Mouse (Mus musculus) heart, embryonic 10.5 days (tissue): ENCODE data around the gene Slc6a1. TPM values are rescaled to one million over a fixed set of nuclear protein-coding genes. Genes with fewer than 3 reads are reported as not detected.

ENCODE experiments used
- DNase-seq: peaks from one replicate; pipeline ENCODE4 v3.0.0-alpha.2; 2017; ENCODE audit warnings: low spot score
- H3K27ac ChIP-seq: fragments of 300-500 bp; sonication (generic); 2 replicates; pipeline ENCODE4 v1.5.1; 2016; ENCODE audit warnings: mild to moderate bottlenecking
- H3K27me3 ChIP-seq: fragments of 300-500 bp; sonication (generic); 2 replicates; pipeline ENCODE4 v1.6.1; 2016; ENCODE audit warnings: mild to moderate bottlenecking; ENCODE audit not compliant: poor library complexity, insufficient read depth, severe bottlenecking
- H3K36me3 ChIP-seq: fragments of 300-500 bp; sonication (generic); 2 replicates; pipeline ENCODE4 v1.6.1; 2016; ENCODE audit warnings: mild to moderate bottlenecking, moderate library complexity
- H3K4me1 ChIP-seq: fragments of 300-500 bp; sonication (generic); 2 replicates; pipeline ENCODE4 v1.6.1; 2016; ENCODE audit warnings: mild to moderate bottlenecking
- H3K4me3 ChIP-seq: fragments of 300-500 bp; sonication (generic); 2 replicates; pipeline ENCODE4 v1.5.1; 2016; ENCODE audit warnings: mild to moderate bottlenecking, moderate library complexity
- H3K9me3 ChIP-seq: fragments of 300-500 bp; sonication (generic); 2 replicates; pipeline ENCODE4 v1.6.1; 2016; ENCODE audit warnings: mild to moderate bottlenecking, moderate library complexity
- whole genome bisulfite sequencing: fragments of 180-500 bp; shearing (Covaris S2); methylation state at CpG from one replicate; pipeline ENCODE4 v1.1.7; 2016; 5-methylcytosine and 5-hydroxymethylcytosine counted together
- polyA plus RNA-seq: library from polyadenylated mRNA; unstranded; fragments of >200 nt; fragmentation: Nextera tagmentation; extraction: Ambion mirVana; gene quantifications from 2 replicates; pipeline ENCODE4 v1.2.1, GENCODE M21; 2016

Slc6a1 gene
- polyA plus RNA-seq, 1 experiment from 2014 or later = 0.48 TPM

DNA sequence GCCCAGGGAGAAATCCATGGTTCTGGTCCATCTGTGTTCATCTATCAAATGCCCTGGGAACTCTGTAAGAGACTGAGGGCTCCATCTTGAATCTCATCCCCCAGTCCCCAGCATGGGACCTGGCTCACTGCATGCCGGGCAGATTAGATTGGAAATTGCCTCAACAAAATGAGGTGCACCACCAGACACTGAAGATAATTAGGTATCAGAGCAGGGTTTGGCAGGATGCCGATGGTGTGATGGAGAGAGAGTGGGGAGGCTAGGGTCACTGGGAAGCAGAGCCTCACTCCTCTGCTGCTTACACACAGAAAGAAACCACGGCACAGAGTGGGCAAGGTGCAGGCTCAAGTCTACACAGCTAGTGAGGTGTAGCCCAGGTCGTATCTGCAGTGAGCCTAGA, 12.7 kb downstream of the Slc6a1 start:
- WGBS = 81% methylated on average over 4 of the region's 4 CpGs

DNA sequence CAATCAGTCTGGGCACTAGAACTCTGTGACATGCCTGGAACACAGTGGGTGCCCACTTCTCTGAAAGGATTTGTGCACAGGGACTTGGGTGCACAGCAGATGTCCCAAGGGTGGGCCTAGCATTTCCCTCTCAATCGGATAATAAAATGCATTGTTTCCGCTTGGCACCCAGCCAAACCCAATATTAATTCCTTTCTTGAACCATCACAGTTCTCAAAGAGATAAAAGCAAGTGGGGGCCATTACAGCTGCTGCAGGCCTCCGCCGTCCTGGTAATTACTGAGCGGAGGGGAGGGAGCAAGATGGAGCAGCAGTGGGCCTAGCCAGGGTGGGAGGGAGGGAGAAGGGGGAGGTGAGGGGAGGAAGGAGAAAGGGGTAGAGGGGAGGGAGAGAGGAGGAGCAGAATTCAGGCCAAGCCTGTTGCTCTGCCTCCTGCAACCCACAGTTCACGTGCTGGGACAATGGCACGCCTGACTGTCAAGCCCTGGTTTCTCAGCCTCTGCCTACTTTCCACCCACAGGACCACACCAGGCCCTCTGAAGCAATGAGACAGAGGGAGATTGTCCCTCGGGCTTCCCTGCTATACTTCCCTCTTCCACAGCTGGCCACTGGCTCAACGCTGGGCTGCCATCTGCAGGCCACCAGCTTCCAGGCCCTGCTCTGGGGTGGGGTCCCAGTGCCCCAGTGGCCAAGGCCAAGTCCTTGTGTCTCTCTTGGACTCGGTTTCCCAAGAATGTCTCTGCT, 15.0 kb downstream of the Slc6a1 start:
- no peaks in the 10 kb centered on the region for H3K9me3 ChIP-seq
- H3K27ac ChIP-seq = no peak overlapping the region
- H3K27me3 ChIP-seq = peaks cover 17% of the 10 kb centered on the region
- 56% methylated on average over 10 of the region's 10 CpGs for WGBS
- no peak for DNase-seq
- peaks cover 26% of the 10 kb centered on the region for H3K4me1 ChIP-seq
- H3K36me3 ChIP-seq = no peaks in the 10 kb centered on the region
- H3K4me3 ChIP-seq = no peak overlapping the region

More for the DNA sequence above, 12.7 kb downstream of the Slc6a1 start:
- Histone ChIP-seq H3K27me3 (peaks cover 37% of the 10 kb centered on the region), H3K4me3 (no peak overlapping the region), H3K27ac (no peak overlapping the region), H3K9me3 (no peaks in the 10 kb centered on the region), H3K36me3 (no peaks in the 10 kb centered on the region), H3K4me1 (peaks cover 20% of the 10 kb centered on the region)
- DNase-seq = no peak

DNA sequence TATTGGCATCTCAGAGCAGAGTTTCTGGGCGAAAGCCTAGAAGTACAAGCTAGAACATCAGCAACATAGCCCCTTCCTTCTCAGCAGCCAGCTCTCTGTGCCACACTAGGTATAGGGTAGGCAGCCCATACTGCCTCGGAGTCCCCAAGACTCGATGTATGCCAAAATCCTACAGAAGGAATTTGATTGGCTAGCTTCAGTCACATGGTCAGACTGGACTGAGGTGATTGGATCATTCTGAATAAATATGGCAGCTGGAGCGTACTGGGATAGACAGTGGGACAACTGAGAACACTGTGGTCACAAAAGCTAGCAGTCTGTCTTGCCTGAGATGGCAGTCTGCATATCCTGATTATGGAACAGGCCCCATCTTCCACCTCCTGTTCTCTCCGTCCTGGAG, 17.3 kb downstream of the Slc6a1 start:
- Histone ChIP-seq H3K4me1 (peaks cover 15% of the 10 kb centered on the region), H3K36me3 (no peaks in the 10 kb centered on the region), H3K9me3 (no peaks in the 10 kb centered on the region), H3K27ac (no peak overlapping the region), H3K27me3 (peaks cover 7% of the 10 kb centered on the region; the same call in 1 of the 2 replicates), H3K4me3 (no peak overlapping the region)
- no peak for DNase-seq
- 84% methylated on average over 5 of the region's 5 CpGs for WGBS

DNA sequence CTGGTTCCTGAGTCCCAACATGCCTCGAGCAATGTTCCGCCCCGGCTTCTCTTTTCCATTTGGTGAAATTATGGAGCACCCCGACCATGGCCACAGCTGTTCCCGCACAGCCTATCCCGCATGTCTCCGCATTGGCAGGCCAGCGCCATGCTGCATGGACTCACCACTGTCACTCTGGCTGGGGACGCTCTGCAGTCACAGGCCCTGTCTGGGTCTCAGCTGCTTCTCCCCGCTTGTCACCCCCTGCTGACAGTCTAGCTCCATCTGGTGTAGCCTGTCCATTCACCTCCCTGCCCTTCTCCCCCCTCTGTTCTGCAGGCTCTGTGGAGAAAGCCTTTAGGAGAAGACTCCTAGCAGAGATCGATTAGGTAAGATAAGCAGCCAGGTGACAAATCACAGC, 18.3 kb downstream of the Slc6a1 start:
- WGBS = 73% methylated on average over 11 of the region's 11 CpGs
- DNase-seq = no peak
- Histone ChIP-seq H3K27me3 (peaks cover 6% of the 10 kb centered on the region; the same call in 1 of the 2 replicates), H3K9me3 (no peaks in the 10 kb centered on the region), H3K27ac (no peak overlapping the region), H3K4me3 (no peak overlapping the region), H3K36me3 (no peaks in the 10 kb centered on the region), H3K4me1 (peaks cover 15% of the 10 kb centered on the region)

DNA sequence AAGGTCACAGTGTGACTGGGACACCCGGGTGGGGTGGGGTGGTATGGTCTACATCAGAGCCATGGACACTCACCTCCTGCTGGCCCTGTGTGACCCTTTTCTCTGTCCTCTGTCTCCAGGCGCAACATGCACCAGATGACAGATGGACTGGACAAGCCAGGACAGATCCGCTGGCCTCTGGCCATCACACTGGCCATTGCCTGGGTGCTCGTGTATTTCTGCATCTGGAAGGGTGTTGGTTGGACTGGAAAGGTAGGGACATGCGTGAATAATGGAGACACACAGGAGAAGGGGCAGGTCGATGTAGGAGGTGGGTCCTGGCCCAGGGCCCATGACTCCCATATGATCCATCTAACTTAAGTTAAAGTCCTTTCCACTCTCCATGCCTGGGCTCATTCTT, 22.2 kb downstream of the Slc6a1 start:
- H3K27me3 ChIP-seq = peaks cover 32% of the 10 kb centered on the region
- no peak overlapping the region for H3K4me3 ChIP-seq
- 82% methylated on average over 6 of the region's 6 CpGs for WGBS
- no peak overlapping the region for H3K27ac ChIP-seq
- peaks cover 15% of the 10 kb centered on the region for H3K4me1 ChIP-seq
- H3K36me3 ChIP-seq = no peaks in the 10 kb centered on the region
- DNase-seq = no peak
- no peaks in the 10 kb centered on the region for H3K9me3 ChIP-seq

DNA sequence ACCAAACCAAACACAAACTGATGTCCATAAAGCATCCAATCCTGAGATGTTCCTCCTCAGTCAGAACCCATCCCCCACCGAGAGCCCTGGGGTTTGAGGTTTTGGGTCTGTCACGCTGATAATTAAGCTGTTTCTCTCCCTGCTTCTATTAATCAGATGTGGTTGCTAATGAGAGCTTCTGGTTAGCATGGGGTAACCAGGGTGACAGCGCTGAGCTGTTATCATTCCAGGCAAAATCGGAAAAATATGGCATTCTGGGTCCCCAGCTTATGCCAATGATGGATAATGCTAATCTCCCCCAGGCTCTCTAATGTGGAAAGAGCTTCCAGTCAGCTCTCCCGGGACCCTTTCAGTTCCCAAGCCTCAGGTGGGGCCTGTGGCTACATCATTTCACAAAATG, 38.1 kb downstream of the Slc6a1 start:
- 64% methylated on average over 5 of the region's 5 CpGs for WGBS
- Histone ChIP-seq H3K4me3 (no peak overlapping the region), H3K4me1 (peaks cover 4% of the 10 kb centered on the region; the same call in 1 of the 2 replicates), H3K36me3 (no peaks in the 10 kb centered on the region), H3K27me3 (no peaks in the 10 kb centered on the region), H3K9me3 (no peaks in the 10 kb centered on the region), H3K27ac (no peak overlapping the region)
- no peak for DNase-seq

DNA sequence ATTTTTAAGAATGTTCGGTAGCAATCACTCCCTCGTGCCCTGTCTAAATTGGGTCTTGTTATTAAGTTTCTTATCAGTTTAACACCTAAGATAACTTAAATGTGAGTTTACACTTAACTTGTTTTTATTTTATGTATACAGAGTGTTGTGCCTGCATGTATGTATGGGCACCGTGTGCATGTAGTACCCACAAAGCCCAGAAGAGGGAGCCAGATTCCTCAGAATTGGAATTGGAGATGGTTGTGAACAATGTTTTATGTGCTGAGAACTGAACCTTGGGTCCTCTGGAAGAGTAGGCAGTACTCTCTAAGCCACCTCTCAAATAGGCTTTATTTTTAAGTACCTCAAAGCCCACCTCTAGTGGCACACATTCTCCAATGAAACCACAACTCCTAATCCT, 38.7 kb downstream of the Slc6a1 start:
- Histone ChIP-seq H3K36me3 (no peaks in the 10 kb centered on the region), H3K27me3 (no peaks in the 10 kb centered on the region), H3K9me3 (no peaks in the 10 kb centered on the region), H3K27ac (no peak overlapping the region), H3K4me1 (peaks cover 2% of the 10 kb centered on the region; the same call in 1 of the 2 replicates), H3K4me3 (no peak overlapping the region)
- DNase-seq = no peak
- WGBS = 87% methylated on average over 3 of the region's 3 CpGs

DNA sequence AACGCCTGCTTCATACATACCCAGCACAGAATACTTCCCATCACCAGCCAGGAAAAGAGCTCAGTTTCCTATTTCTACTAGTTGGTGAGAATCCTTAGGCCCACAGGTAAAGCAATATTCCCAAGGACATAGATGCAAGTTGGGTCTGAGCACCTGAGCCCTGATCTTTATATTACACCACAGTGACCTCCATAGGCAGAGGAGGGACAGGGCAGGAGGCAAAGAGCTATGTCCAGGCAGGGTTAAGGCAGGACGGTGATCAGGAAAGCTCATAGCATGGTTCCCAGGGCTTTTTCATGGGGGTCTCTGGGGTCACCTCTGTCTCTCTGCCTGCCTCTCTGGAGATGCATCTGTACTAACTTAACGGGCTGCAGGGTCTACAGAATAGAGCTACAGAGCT, 40.5 kb downstream of the Slc6a1 start:
- Histone ChIP-seq H3K36me3 (no peaks in the 10 kb centered on the region), H3K4me1 (no peaks in the 10 kb centered on the region), H3K4me3 (no peak overlapping the region), H3K27me3 (no peaks in the 10 kb centered on the region), H3K27ac (no peak overlapping the region), H3K9me3 (no peaks in the 10 kb centered on the region)
- 76% methylated on average over 3 of the region's 3 CpGs for WGBS
- DNase-seq = no peak

DNA sequence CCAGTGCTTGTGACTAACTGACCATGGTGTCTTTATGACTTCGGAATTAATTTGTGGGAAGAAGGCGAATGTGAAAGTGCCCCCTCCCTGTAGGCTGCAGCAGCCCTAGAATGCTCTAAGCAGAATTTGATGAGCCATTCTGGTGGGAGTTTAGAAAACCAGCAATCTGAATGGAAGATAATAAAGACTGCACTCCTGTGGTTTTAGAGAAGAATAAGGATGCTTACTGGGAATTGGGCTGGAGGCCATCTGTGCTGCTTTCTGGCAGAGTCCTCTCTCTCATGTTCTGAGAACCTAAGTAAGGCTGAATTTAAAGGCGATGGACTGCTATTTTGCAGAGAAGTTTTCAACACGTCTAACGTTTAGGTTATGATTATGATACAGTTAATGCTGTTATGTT, 42.4 kb downstream of the Slc6a1 start:
- Histone ChIP-seq H3K4me1 (peaks cover 5% of the 10 kb centered on the region), H3K4me3 (no peak overlapping the region), H3K36me3 (no peaks in the 10 kb centered on the region), H3K27me3 (no peaks in the 10 kb centered on the region), H3K27ac (no peak overlapping the region), H3K9me3 (no peaks in the 10 kb centered on the region)
- 92% methylated on average over 5 of the region's 5 CpGs for WGBS
- no peak for DNase-seq

DNA sequence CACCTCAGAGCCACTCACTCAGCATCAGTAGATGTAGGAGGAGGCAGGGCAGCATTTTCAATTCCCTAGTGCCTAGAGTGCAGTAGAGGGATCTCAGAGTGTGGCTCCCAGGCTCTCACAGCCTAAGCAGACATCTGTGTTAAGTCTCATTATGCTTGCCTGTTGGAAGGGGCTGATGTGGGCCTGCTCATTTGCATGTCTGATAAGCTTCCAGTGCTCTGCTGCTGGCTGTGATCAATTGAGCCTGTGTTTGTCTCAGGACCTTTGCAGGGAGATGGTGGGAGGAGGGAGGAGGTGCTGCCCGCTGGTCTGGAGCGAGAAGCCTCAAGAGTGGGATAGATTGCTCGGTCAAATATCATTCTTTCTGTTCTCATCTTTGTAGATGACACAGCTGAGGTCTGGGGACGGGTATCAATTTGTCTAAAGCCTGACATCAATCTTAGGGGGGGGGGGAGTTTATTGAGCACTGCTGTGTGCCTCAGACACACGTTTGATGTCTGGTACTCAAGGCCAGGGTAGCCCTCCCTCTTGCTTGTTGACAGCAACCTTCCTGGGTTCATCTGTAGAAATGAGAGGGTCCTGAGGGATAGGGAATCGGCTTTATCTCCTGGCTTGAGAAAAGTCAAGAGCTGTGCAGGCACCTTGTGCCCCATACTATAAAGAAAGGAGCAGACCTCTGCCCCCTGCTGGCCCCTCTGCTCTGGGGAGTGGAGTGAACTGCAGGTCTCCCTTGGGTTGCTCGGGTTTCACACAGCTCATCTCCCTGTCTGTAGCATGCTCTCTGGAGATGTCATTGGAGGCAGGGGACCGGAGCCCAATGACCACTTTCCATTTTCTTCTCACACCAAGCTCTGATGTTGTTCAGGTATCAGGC, 47.4 kb downstream of the Slc6a1 start:
- Histone ChIP-seq H3K4me1 (peaks cover 23% of the 10 kb centered on the region), H3K4me3 (no peak overlapping the region), H3K9me3 (no peaks in the 10 kb centered on the region), H3K27ac (no peak overlapping the region), H3K36me3 (no peaks in the 10 kb centered on the region), H3K27me3 (peaks cover 6% of the 10 kb centered on the region; the same call in 1 of the 2 replicates)
- DNase-seq = no peak
- 30% methylated on average over 8 of the region's 8 CpGs for WGBS

DNA sequence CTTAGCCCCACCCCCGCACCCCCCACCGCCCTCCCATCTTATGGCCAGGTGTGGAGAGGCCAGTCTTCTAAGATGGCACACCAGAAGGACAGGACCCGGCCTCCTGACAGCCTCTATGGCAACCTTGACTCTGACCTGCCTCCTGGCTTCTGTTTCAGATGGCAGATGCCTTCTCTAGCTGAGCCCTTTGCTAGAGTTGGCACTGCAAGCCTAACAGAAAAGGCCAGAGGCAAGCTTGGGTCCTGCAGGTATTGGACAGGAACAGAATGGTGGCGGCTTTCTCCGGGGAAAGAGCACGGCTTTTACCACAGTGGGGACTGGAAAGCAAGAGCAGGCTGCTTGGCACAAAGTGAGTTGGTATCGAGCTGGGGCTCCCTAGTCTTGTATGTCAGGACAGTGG, 49.5 kb downstream of the Slc6a1 start:
- H3K36me3 ChIP-seq = no peaks in the 10 kb centered on the region
- WGBS = 93% methylated on average over 7 of the region's 7 CpGs
- H3K9me3 ChIP-seq = no peaks in the 10 kb centered on the region
- DNase-seq = no peak
- peaks cover 6% of the 10 kb centered on the region; the same call in 1 of the 2 replicates for H3K27me3 ChIP-seq
- peaks cover 38% of the 10 kb centered on the region for H3K4me1 ChIP-seq
- H3K4me3 ChIP-seq = no peak overlapping the region
- H3K27ac ChIP-seq = 0 out of 2 replicates have a peak overlapping the region, but pooled peaks have one; percentile 29

DNA sequence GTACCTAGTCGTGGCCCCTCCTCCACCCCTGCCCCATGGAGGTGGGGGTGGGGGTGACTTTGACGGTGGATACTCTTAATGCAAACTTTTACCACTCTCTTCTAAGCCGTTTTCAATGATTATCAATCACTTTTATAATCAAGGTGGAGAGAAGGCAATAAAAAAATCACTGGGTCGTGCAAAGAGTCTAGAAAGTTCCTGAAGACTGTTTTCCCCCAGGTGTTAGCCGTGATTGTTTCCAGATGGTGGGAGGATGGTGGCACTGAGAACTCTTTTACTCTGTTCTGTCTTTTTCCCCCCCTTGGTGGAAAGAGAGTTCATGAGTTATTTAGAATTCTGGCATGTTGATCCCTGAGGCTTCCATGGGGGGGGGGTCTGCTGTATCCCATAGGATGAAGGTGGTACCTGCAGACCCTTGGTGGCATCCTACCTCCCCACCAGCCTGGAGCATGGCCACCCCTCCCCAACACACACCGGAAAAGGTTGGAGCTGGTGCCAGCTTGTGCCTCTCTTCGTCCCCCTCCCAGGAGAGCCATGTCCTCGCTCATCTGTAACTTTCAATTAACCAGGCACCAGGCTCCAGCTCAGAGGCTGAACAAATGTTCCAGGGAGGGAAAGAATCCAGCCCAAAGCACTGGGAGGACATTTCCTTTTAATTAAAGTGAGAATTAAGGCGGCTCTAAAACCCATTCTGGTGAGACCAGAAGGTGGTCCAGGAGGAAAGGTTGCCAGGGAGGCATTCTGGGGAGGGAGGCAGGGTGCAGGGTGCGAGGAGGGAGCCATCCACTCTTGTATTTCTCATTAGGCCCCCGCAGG, 53.9 kb downstream of the Slc6a1 start:
- H3K9me3 ChIP-seq = no peaks in the 10 kb centered on the region
- H3K27ac ChIP-seq = peak overlapping the region; percentile 44; the same call in 1 of the 2 replicates
- H3K27me3 ChIP-seq = peaks cover 18% of the 10 kb centered on the region
- DNase-seq = no peak
- no peaks in the 10 kb centered on the region for H3K36me3 ChIP-seq
- no peak overlapping the region for H3K4me3 ChIP-seq
- 66% methylated on average over 11 of the region's 11 CpGs for WGBS
- H3K4me1 ChIP-seq = peaks cover 49% of the 10 kb centered on the region

DNA sequence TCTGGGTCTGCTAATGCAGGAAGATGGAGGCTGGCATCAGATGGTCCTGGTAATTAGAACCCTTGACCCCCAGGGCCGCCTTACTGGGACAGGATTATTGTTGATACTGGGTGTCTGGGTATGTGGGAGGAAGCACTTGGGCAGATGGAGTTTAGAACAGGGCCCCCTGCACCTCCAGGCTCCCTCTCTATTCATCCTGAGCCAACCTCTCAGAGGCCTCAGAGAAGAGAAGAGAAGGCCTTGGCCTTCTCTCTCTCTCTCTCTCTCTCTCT, 54.4 kb downstream of the Slc6a1 start:
- H3K4me1 ChIP-seq = peaks cover 44% of the 10 kb centered on the region
- WGBS = 62% methylated on average over 1 of the region's 1 CpGs
- H3K4me3 ChIP-seq = no peak overlapping the region
- no peak for DNase-seq
- no peaks in the 10 kb centered on the region for H3K36me3 ChIP-seq
- H3K27ac ChIP-seq = peak overlapping the region; percentile 44; the same call in 1 of the 2 replicates
- peaks cover 23% of the 10 kb centered on the region for H3K27me3 ChIP-seq
- no peaks in the 10 kb centered on the region for H3K9me3 ChIP-seq
